Mouse (Mus musculus): ENCODE measurements around the gene Pex19. TPM values are rescaled to one million over a fixed set of nuclear protein-coding genes. Genes with fewer than 3 reads are reported as not detected.

Pex19 gene
- polyA plus RNA-seq, 1 experiment from 2014 or later = 110 TPM

DNA sequence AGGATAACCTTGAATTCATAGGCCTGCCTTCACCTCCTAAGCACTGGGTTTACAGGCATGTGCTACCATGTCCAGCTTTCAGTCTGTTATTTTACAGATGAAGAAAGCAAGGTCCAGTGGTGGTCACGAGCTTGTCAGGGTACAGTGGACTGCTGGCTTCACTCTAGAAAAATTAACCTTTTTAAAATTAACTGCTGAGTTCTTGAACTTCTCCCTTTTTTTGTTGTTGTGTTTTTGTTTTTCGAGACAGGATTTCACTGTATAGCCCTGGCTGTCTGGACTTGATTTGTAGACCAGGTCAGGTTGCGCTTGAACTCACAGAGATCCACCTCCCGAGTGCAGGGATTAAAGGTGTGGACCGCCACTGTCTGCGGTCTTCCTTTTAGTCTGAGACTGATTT lies 36.4 kb downstream of the Pex19 start:
- Histone ChIP-seq H3K4me3 (ENCODE audit: low read depth, low read length) (no peak overlapping the region), H3K4me1 (ENCODE audit: insufficient read depth) (no peaks in the 10 kb centered on the region), H3K9ac (no peak overlapping the region), H3K4me2 (no peak overlapping the region), H3K27ac (ENCODE audit: low read depth) (no peak overlapping the region), H3K27me3 (ENCODE audit: insufficient read depth, low read length) (no peaks in the 10 kb centered on the region), H3K36me3 (ENCODE audit: insufficient read depth) (peaks cover 46% of the 10 kb centered on the region), H3K9me3 (ENCODE audit: low read depth, low read length) (no peaks in the 10 kb centered on the region)
- WGBS = 84% methylated on average over 6 of the region's 6 CpGs
- TF ChIP-seq CTCF (IDR thresholded peaks at IDR 0.05; ENCODE audit: low read depth) = no peak
- no peak for DNase-seq
- ATAC-seq (ENCODE audit: insufficient read depth) = no peak

GRCm38 (mm10) chr1:172167911-172168310 lies 41.4 kb downstream of the Pex19 start:
- peaks cover 83% of the 10 kb centered on the region for H3K36me3 ChIP-seq (ENCODE audit: insufficient read depth)
- ATAC-seq (ENCODE audit: insufficient read depth) (no peak), DNase-seq (no peak)
- H3K4me1 ChIP-seq (ENCODE audit: insufficient read depth) = no peaks in the 10 kb centered on the region
- no peak overlapping the region for H3K4me3 ChIP-seq (ENCODE audit: low read depth, low read length)
- TF ChIP-seq CTCF (IDR thresholded peaks at IDR 0.05; ENCODE audit: low read depth) = no peak
- H3K9me3 ChIP-seq (ENCODE audit: low read depth, low read length) = no peaks in the 10 kb centered on the region
- no peak overlapping the region for H3K4me2 ChIP-seq
- no peak overlapping the region for H3K27ac ChIP-seq (ENCODE audit: low read depth)
- 84% methylated on average over 5 of the region's 5 CpGs for WGBS
- no peaks in the 10 kb centered on the region for H3K27me3 ChIP-seq (ENCODE audit: insufficient read depth, low read length)
- no peak overlapping the region for H3K9ac ChIP-seq

DNA sequence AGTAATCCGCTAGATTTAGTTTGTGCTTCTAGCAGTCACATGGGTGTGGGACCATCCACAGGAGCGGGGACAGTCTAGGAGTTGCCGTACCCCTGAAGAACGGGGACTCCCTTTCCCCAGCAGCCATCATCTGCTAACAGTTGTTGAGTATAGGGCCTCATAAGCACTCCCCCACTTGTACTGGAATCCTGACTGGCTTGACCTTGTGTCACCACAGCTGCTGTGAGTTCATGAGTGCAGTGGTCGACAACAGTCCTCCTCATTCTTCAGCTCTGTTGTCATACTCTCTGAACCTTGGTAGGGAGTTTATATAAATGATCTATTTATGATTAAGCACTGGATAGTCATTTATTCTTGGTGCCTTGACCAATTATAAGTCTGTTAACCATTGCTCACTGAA lies 43.3 kb downstream of the Pex19 start:
- ATAC-seq (ENCODE audit: insufficient read depth) = no peak
- H3K9me3 ChIP-seq (ENCODE audit: low read depth, low read length) = no peaks in the 10 kb centered on the region
- WGBS = 95% methylated on average over 5 of the region's 5 CpGs
- no peak overlapping the region for H3K27ac ChIP-seq (ENCODE audit: low read depth)
- TF ChIP-seq CTCF (IDR thresholded peaks at IDR 0.05; ENCODE audit: low read depth) = no peak
- no peaks in the 10 kb centered on the region for H3K27me3 ChIP-seq (ENCODE audit: insufficient read depth, low read length)
- H3K4me2 ChIP-seq = no peak overlapping the region
- H3K9ac ChIP-seq = no peak overlapping the region
- no peaks in the 10 kb centered on the region for H3K4me1 ChIP-seq (ENCODE audit: insufficient read depth)
- no peak overlapping the region for H3K4me3 ChIP-seq (ENCODE audit: low read depth, low read length)
- peaks cover 90% of the 10 kb centered on the region for H3K36me3 ChIP-seq (ENCODE audit: insufficient read depth)
- DNase-seq = no peak

DNA sequence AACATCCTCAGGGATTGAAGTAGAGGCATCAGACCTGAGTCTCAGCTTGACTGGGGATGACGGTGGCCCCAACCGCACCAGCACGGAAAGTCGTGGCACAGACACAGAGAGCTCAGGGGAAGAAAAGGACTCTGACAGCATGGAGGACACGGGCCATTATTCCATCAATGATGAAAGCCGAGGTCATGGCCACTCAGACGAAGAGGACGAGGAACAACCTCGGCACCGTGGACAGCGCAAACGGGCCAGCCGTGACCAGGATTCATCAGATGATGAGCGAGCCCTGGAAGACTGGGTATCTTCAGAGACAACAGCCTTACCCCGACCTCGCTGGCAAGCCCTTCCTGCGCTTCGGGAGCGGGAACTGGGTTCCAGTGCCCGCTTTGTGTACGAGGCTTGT lies 45.8 kb downstream of the Pex19 start:
- Histone ChIP-seq H3K9me3 (ENCODE audit: low read depth, low read length) (no peaks in the 10 kb centered on the region), H3K27me3 (ENCODE audit: insufficient read depth, low read length) (no peaks in the 10 kb centered on the region), H3K4me2 (no peak overlapping the region), H3K36me3 (ENCODE audit: insufficient read depth) (peaks cover 89% of the 10 kb centered on the region), H3K4me1 (ENCODE audit: insufficient read depth) (no peaks in the 10 kb centered on the region), H3K9ac (no peak overlapping the region), H3K27ac (ENCODE audit: low read depth) (no peak overlapping the region), H3K4me3 (ENCODE audit: low read depth, low read length) (no peak overlapping the region)
- no peak for DNase-seq
- no peak for TF ChIP-seq CTCF (IDR thresholded peaks at IDR 0.05; ENCODE audit: low read depth)
- WGBS = 93% methylated on average over 21 of the region's 21 CpGs
- ATAC-seq (ENCODE audit: insufficient read depth) = no peak

GRCm38 (mm10) chr1:172173181-172173580 lies 46.6 kb downstream of the Pex19 start:
- no peak overlapping the region for H3K4me3 ChIP-seq (ENCODE audit: low read depth, low read length)
- peaks cover 89% of the 10 kb centered on the region for H3K36me3 ChIP-seq (ENCODE audit: insufficient read depth)
- H3K4me1 ChIP-seq (ENCODE audit: insufficient read depth) = no peaks in the 10 kb centered on the region
- no peaks in the 10 kb centered on the region for H3K27me3 ChIP-seq (ENCODE audit: insufficient read depth, low read length)
- no peak overlapping the region for H3K27ac ChIP-seq (ENCODE audit: low read depth)
- no peak overlapping the region for H3K4me2 ChIP-seq
- no peak for TF ChIP-seq CTCF (IDR thresholded peaks at IDR 0.05; ENCODE audit: low read depth)
- H3K9me3 ChIP-seq (ENCODE audit: low read depth, low read length) = no peaks in the 10 kb centered on the region
- DNase-seq (no peak), ATAC-seq (ENCODE audit: insufficient read depth) (no peak)
- H3K9ac ChIP-seq = no peak overlapping the region
- WGBS = 79% methylated on average over 5 of the region's 5 CpGs

GRCm38 (mm10) chr1:172177791-172178190 lies 51.2 kb downstream of the Pex19 start:
- no peak for TF ChIP-seq CTCF (IDR thresholded peaks at IDR 0.05; ENCODE audit: low read depth)
- Histone ChIP-seq H3K4me2 (no peak overlapping the region), H3K4me3 (ENCODE audit: low read depth, low read length) (no peak overlapping the region), H3K36me3 (ENCODE audit: insufficient read depth) (peaks cover 89% of the 10 kb centered on the region), H3K27ac (ENCODE audit: low read depth) (no peak overlapping the region), H3K9me3 (ENCODE audit: low read depth, low read length) (no peaks in the 10 kb centered on the region), H3K27me3 (ENCODE audit: insufficient read depth, low read length) (no peaks in the 10 kb centered on the region), H3K9ac (no peak overlapping the region), H3K4me1 (ENCODE audit: insufficient read depth) (no peaks in the 10 kb centered on the region)
- DNase-seq (no peak), ATAC-seq (ENCODE audit: insufficient read depth) (no peak)
- WGBS = 88% methylated on average over 7 of the region's 7 CpGs

- ATAC-seq (ENCODE audit: insufficient read depth) = peak; percentile 68; the same call in 1 of the 2 replicates
- no peak overlapping the region for H3K9ac ChIP-seq
- 58% methylated on average over 7 of the region's 7 CpGs for WGBS
- H3K36me3 ChIP-seq (ENCODE audit: insufficient read depth) = peaks cover 81% of the 10 kb centered on the region
- no peaks in the 10 kb centered on the region for H3K9me3 ChIP-seq (ENCODE audit: low read depth, low read length)
- no peaks in the 10 kb centered on the region for H3K27me3 ChIP-seq (ENCODE audit: insufficient read depth, low read length)
- H3K27ac ChIP-seq (ENCODE audit: low read depth) = no peak overlapping the region
- H3K4me1 ChIP-seq (ENCODE audit: insufficient read depth) = no peaks in the 10 kb centered on the region
- no peak for TF ChIP-seq CTCF (IDR thresholded peaks at IDR 0.05; ENCODE audit: low read depth)
- H3K4me2 ChIP-seq = no peak overlapping the region
- no peak overlapping the region for H3K4me3 ChIP-seq (ENCODE audit: low read depth, low read length)
- peak; percentile 62 for DNase-seq
Observed at GRCm38 (mm10) chr1:172179102-172179501, 52.5 kb downstream of the Pex19 start.

DNA sequence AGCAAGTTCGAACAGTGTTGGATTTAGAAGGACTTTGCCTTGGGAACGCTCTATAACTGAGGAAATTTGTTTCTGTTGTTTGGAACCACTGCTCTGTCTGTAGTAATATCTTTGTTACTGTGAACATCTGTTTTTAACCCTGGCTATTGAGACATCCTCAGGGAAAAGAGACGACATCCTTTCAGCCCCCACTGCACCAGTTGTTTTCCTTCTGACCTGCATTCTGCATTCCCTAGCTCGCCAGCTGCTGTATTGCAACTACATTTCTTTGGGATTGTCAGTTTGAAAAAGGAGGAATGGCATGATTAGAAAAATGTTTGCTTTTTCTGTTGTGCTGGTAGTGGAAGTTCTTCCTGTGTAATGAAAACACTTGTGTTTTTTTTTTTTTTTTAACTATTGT lies 54.3 kb downstream of the Pex19 start:
- Histone ChIP-seq H3K36me3 (ENCODE audit: insufficient read depth) (peaks cover 76% of the 10 kb centered on the region), H3K4me3 (ENCODE audit: low read depth, low read length) (no peak overlapping the region), H3K9ac (no peak overlapping the region), H3K9me3 (ENCODE audit: low read depth, low read length) (no peaks in the 10 kb centered on the region), H3K4me1 (ENCODE audit: insufficient read depth) (no peaks in the 10 kb centered on the region), H3K4me2 (no peak overlapping the region), H3K27ac (ENCODE audit: low read depth) (no peak overlapping the region), H3K27me3 (ENCODE audit: insufficient read depth, low read length) (no peaks in the 10 kb centered on the region)
- TF ChIP-seq CTCF (IDR thresholded peaks at IDR 0.05; ENCODE audit: low read depth) = no peak
- DNase-seq (no peak), ATAC-seq (ENCODE audit: insufficient read depth) (no peak)
- 58% methylated on average over 4 of the region's 4 CpGs for WGBS

All from lung, embryonic 14.5 days (tissue).